Comparison of ENCODE assay signal across 21 mouse cellular contexts in the genomic region with DNA sequence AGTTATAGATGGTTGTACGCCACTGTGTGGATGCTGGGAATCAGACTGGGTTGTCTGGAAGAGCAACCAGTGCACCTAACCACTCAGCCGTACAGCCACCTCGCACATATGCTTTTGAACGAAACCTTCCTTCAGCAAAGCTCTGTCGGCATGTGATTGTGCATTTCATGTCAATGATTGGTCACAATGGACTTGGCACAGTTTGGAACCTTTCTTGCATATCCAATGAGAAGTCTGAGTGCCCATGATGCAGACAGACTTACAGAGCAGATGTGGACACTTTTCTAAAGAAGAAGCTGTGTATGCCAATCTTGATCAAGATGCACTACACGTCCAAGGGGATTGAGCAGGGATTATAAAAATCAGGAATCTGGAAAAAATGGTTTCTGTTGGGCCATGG.
DNase-seq lines count a peak whose midpoint lies in the region; ATAC-seq lines count a peak whose summit lies in the region.
"Had no signal": no experiment of that assay in that cellular context is flagged by ENCODE, and none has a peak within 500 bp of the region (broad histone marks: within the 10 kb centered on the region; RNA-seq: fewer than 3 reads in every experiment).

No protein-coding gene starts in this region.

- intact Hi-C loops in heart, postnatal 25 days (cut with DNase I): no loop called here

- H3K4me1 ChIP-seq in hindbrain, embryonic 11.5 days (replicated peaks; ENCODE audit: control insufficient read depth, insufficient read depth, low read length): no peaks in the 10 kb centered on the region
- H3K4me1 ChIP-seq in hindbrain, embryonic 14.5 days (replicated peaks; ENCODE audit: control insufficient read depth, insufficient read depth, low read length): 0 out of 2 replicates have a peak, but pooled peaks cover 14% of the 10 kb centered on the region
- no peaks in the 10 kb centered on the region for H3K4me1 ChIP-seq in kidney, embryonic 14.5 days (ENCODE audit: control insufficient read depth, insufficient read depth, low read length)
- H3K4me1 ChIP-seq in neural tube, embryonic 11.5 days (ENCODE audit: control insufficient read depth, insufficient read depth, low read length): no peaks in the 10 kb centered on the region; the same call in 1 of the 2 replicates
- H3K4me1 ChIP-seq in neural tube, embryonic 15.5 days: peaks cover 25% of the 10 kb centered on the region
- peaks cover 12% of the 10 kb centered on the region; the same call in 1 of the 2 replicates for H3K4me1 ChIP-seq in neural tube, embryonic 14.5 days (ENCODE audit: control insufficient read depth, insufficient read depth, low read length)
- H3K4me1 ChIP-seq: embryonic facial prominence, embryonic 15.5 days had no signal

- H3K27me3 ChIP-seq in hindbrain, embryonic 11.5 days (ENCODE audit: control insufficient read depth, insufficient read depth, low read length): no peaks in the 10 kb centered on the region
- H3K27me3 ChIP-seq in hindbrain, embryonic 14.5 days (ENCODE audit: control insufficient read depth, insufficient read depth, low read length): no peaks in the 10 kb centered on the region
- H3K27me3 ChIP-seq in kidney, embryonic 14.5 days (ENCODE audit: control insufficient read depth, insufficient read depth, low read length): no peaks in the 10 kb centered on the region
- H3K27me3 ChIP-seq in neural tube, embryonic 11.5 days (ENCODE audit: control insufficient read depth, insufficient read depth, low read length): no peaks in the 10 kb centered on the region
- H3K27me3 ChIP-seq in neural tube, embryonic 15.5 days (replicated peaks): no peaks in the 10 kb centered on the region
- H3K27me3 ChIP-seq in neural tube, embryonic 14.5 days (ENCODE audit: control insufficient read depth, insufficient read depth, low read length): no peaks in the 10 kb centered on the region
- H3K27me3 ChIP-seq: embryonic facial prominence, embryonic 15.5 days; heart, embryonic 12.5 days had no signal

- no peak overlapping the region for H3K9ac ChIP-seq in hindbrain, embryonic 11.5 days (ENCODE audit: low read depth, low read length)
- no peak overlapping the region for H3K9ac ChIP-seq in hindbrain, embryonic 14.5 days
- no peak overlapping the region for H3K9ac ChIP-seq in kidney, embryonic 14.5 days (ENCODE audit: low read depth, low read length)
- no peak overlapping the region for H3K9ac ChIP-seq in neural tube, embryonic 11.5 days (ENCODE audit: low read length)
- no peak overlapping the region for H3K9ac ChIP-seq in neural tube, embryonic 15.5 days (replicated peaks)
- H3K9ac ChIP-seq in neural tube, embryonic 14.5 days (replicated peaks; ENCODE audit: low read depth, low read length): no peak overlapping the region
- H3K9ac ChIP-seq: embryonic facial prominence, embryonic 15.5 days; heart, embryonic 12.5 days had no signal

- H3K27ac ChIP-seq in hindbrain, embryonic 11.5 days (ENCODE audit: low read depth, low read length): 0 out of 2 replicates have a peak overlapping the region, but pooled peaks have one; percentile 47
- no peak overlapping the region for H3K27ac ChIP-seq in hindbrain, embryonic 14.5 days
- H3K27ac ChIP-seq in kidney, embryonic 14.5 days (ENCODE audit: low read depth, low read length): no peak overlapping the region
- H3K27ac ChIP-seq in neural tube, embryonic 11.5 days (ENCODE audit: low read depth, low read length): 0 out of 2 replicates have a peak overlapping the region, but pooled peaks have one; percentile 35
- no peak overlapping the region for H3K27ac ChIP-seq in neural tube, embryonic 15.5 days (replicated peaks)
- peak overlapping the region; percentile 69 for H3K27ac ChIP-seq in neural tube, embryonic 14.5 days (ENCODE audit: low read depth, low read length)
- H3K27ac ChIP-seq: embryonic facial prominence, embryonic 15.5 days; forebrain, embryonic 10.5 days; gastrocnemius, adult 2 months had no signal

- WGBS in hindbrain, embryonic 11.5 days: 90% methylated on average over 6 of the region's 6 CpGs
- 78% methylated on average over 6 of the region's 6 CpGs for WGBS in hindbrain, embryonic 14.5 days
- 82% methylated on average over 6 of the region's 6 CpGs for WGBS in kidney, embryonic 14.5 days
- 85% methylated on average over 6 of the region's 6 CpGs for WGBS in neural tube, embryonic 11.5 days
- 71% methylated on average over 6 of the region's 6 CpGs for WGBS in neural tube, embryonic 15.5 days
- WGBS in neural tube, embryonic 14.5 days: 77% methylated on average over 6 of the region's 6 CpGs

- H3K9me3 ChIP-seq in hindbrain, embryonic 11.5 days (ENCODE audit: control insufficient read depth, low read length): no peaks in the 10 kb centered on the region
- H3K9me3 ChIP-seq in hindbrain, embryonic 14.5 days (ENCODE audit: control insufficient read depth, low read length): no peaks in the 10 kb centered on the region
- H3K9me3 ChIP-seq in kidney, embryonic 14.5 days (ENCODE audit: control insufficient read depth, low read length): no peaks in the 10 kb centered on the region
- H3K9me3 ChIP-seq in neural tube, embryonic 11.5 days (ENCODE audit: control insufficient read depth, low read length): no peaks in the 10 kb centered on the region
- no peaks in the 10 kb centered on the region for H3K9me3 ChIP-seq in neural tube, embryonic 15.5 days (replicated peaks)
- H3K9me3 ChIP-seq in neural tube, embryonic 14.5 days (ENCODE audit: control insufficient read depth, low read length): no peaks in the 10 kb centered on the region
- H3K9me3 ChIP-seq: embryonic facial prominence, embryonic 15.5 days; forebrain, embryonic 10.5 days; heart, embryonic 12.5 days had no signal

- no peak overlapping the region for H3K4me2 ChIP-seq in hindbrain, embryonic 11.5 days (replicated peaks; ENCODE audit: low read depth, low read length)
- H3K4me2 ChIP-seq in hindbrain, embryonic 14.5 days (replicated peaks): no peak overlapping the region
- H3K4me2 ChIP-seq in kidney, embryonic 14.5 days (replicated peaks; ENCODE audit: low read depth, low read length): no peak overlapping the region
- no peak overlapping the region for H3K4me2 ChIP-seq in neural tube, embryonic 11.5 days (ENCODE audit: low read depth)
- H3K4me2 ChIP-seq in neural tube, embryonic 15.5 days: no peak overlapping the region
- no peak overlapping the region for H3K4me2 ChIP-seq in neural tube, embryonic 14.5 days (ENCODE audit: low read depth, low read length)
- H3K4me2 ChIP-seq: embryonic facial prominence, embryonic 15.5 days; heart, embryonic 12.5 days had no signal

- no peak for ATAC-seq in hindbrain, embryonic 11.5 days (ENCODE audit: low FRiP score)
- ATAC-seq in hindbrain, embryonic 14.5 days (ENCODE audit: low FRiP score): no peak
- ATAC-seq in kidney, embryonic 14.5 days (ENCODE audit: low FRiP score, low TSS enrichment): no peak
- no peak for ATAC-seq in neural tube, embryonic 11.5 days (ENCODE audit: insufficient read depth, low FRiP score, low TSS enrichment)
- no peak for ATAC-seq in neural tube, embryonic 15.5 days (ENCODE audit: low FRiP score)
- no peak for ATAC-seq in neural tube, embryonic 14.5 days (ENCODE audit: low read depth)
- ATAC-seq: forebrain, embryonic 14.5 days had no signal

- no peak for DNase-seq in hindbrain, embryonic 11.5 days (ENCODE audit: low spot score)
- DNase-seq in hindbrain, embryonic 14.5 days (ENCODE audit: low spot score): no peak
- DNase-seq in kidney, adult 9 months: peak; percentile 70
- DNase-seq in neural tube, embryonic 11.5 days (ENCODE audit: low spot score): no peak
- no peak for DNase-seq in heart, postnatal 25 days (ENCODE audit: low spot score)
- DNase-seq: adrenal gland, postnatal 10 days; cerebellum, adult 11 months; cerebellum, adult 8-10 months; cerebellum, postnatal 14 days; embryo, embryonic 11 days; gastrocnemius, adult 2 months; gastrocnemius, postnatal 25 days; heart, postnatal 36 days had no signal

- no peaks in the 10 kb centered on the region for H3K36me3 ChIP-seq in hindbrain, embryonic 11.5 days (ENCODE audit: control insufficient read depth, insufficient read depth, low read length)
- no peaks in the 10 kb centered on the region for H3K36me3 ChIP-seq in hindbrain, embryonic 14.5 days (replicated peaks; ENCODE audit: control insufficient read depth, insufficient read depth)
- H3K36me3 ChIP-seq in kidney, embryonic 14.5 days (ENCODE audit: control insufficient read depth, insufficient read depth, low read length): no peaks in the 10 kb centered on the region
- H3K36me3 ChIP-seq in neural tube, embryonic 11.5 days (ENCODE audit: control insufficient read depth, insufficient read depth, low read length): no peaks in the 10 kb centered on the region
- no peaks in the 10 kb centered on the region for H3K36me3 ChIP-seq in neural tube, embryonic 15.5 days
- no peaks in the 10 kb centered on the region for H3K36me3 ChIP-seq in neural tube, embryonic 14.5 days (ENCODE audit: control insufficient read depth, insufficient read depth, low read length)
- H3K36me3 ChIP-seq: embryonic facial prominence, embryonic 15.5 days; forebrain, embryonic 10.5 days; heart, embryonic 12.5 days had no signal

- no peak overlapping the region for H3K4me3 ChIP-seq in hindbrain, embryonic 11.5 days (ENCODE audit: low read depth, low read length)
- no peak overlapping the region for H3K4me3 ChIP-seq in hindbrain, embryonic 14.5 days (replicated peaks; ENCODE audit: low read length)
- H3K4me3 ChIP-seq in kidney, embryonic 14.5 days (ENCODE audit: low read length): no peak overlapping the region
- no peak overlapping the region for H3K4me3 ChIP-seq in neural tube, embryonic 11.5 days (ENCODE audit: low read depth, low read length)
- no peak overlapping the region for H3K4me3 ChIP-seq in neural tube, embryonic 15.5 days (replicated peaks)
- H3K4me3 ChIP-seq in neural tube, embryonic 14.5 days (ENCODE audit: low read depth, low read length): no peak overlapping the region
- H3K4me3 ChIP-seq: embryonic facial prominence, embryonic 15.5 days; erythroblast, embryonic 14.5 days; forebrain, embryonic 10.5 days; gastrocnemius, adult 2 months; heart, embryonic 12.5 days had no signal

Comparison
In these comparisons a context has a peak if more than half of its experiments do, and no peak if none do; other contexts are left out.
1. H3K27ac ChIP-seq: peak in hindbrain, embryonic 11.5 days (single experiment), neural tube, embryonic 11.5 days (single experiment) and neural tube, embryonic 14.5 days (single experiment); none in hindbrain, embryonic 14.5 days (single experiment), kidney, embryonic 14.5 days (single experiment) and neural tube, embryonic 15.5 days (single experiment).